Mouse (Mus musculus) megakaryocyte, embryonic 14.5 days (primary cell): Measurements from ENCODE around the gene Nf2.

ENCODE experiments used
- FLI1 ChIP-seq: IDR thresholded peaks from 2 replicates; pipeline ENCODE4 v1.6.1; 2012; ENCODE audit warnings: low read length, inconsistent platforms, mixed read lengths
- GATA1 ChIP-seq: IDR thresholded peaks from 3 replicates; pipeline ENCODE4 v1.6.1; 2012; ENCODE audit warnings: mixed read lengths, low read length, inconsistent platforms, borderline replicate concordance

GRCm38 (mm10) chr11:4836755-4837154 is 12.6 kb downstream of the Nf2 start:
- TF ChIP-seq GATA1 (no peak), FLI1 (no peak)
